Mouse (Mus musculus): ENCODE measurements around the gene Foxr1.
"Not testable (repeated sequence)": the region's sequence is repeated elsewhere in the genome, so short reads cannot be mapped to it uniquely, and the experiment has no call there.

Foxr1 gene

GRCm38 (mm10) chr9:44417892-44418363 is 23.0 kb downstream of the Foxr1 start:
- ATAC-seq (ENCODE audit: insufficient number of reproducible peaks, low FRiP score, low TSS enrichment): peak; percentile 86

- peak; percentile 49; the same call in 1 of the 2 replicates for ATAC-seq (ENCODE audit: insufficient number of reproducible peaks, low FRiP score, low TSS enrichment)
Measured at GRCm38 (mm10) chr9:44417156-44417891, 23.6 kb downstream of the Foxr1 start.

- ATAC-seq (ENCODE audit: insufficient number of reproducible peaks, low FRiP score, low TSS enrichment): no peak
Measured at GRCm38 (mm10) chr9:44412781-44413180, 28.2 kb downstream of the Foxr1 start.

GRCm38 (mm10) chr9:44412306-44412705 is 28.6 kb downstream of the Foxr1 start:
- no peak for ATAC-seq (ENCODE audit: insufficient number of reproducible peaks, low FRiP score, low TSS enrichment)

GRCm38 (mm10) chr9:44411601-44412130 is 29.3 kb downstream of the Foxr1 start:
- no peak for ATAC-seq (ENCODE audit: insufficient number of reproducible peaks, low FRiP score, low TSS enrichment)

- no peak for ATAC-seq (ENCODE audit: insufficient number of reproducible peaks, low FRiP score, low TSS enrichment)
Measured at GRCm38 (mm10) chr9:44410647-44411336, 30.1 kb downstream of the Foxr1 start.

- not testable (repeated sequence) for ATAC-seq (ENCODE audit: insufficient number of reproducible peaks, low FRiP score, low TSS enrichment)
Measured at GRCm38 (mm10) chr9:44408693-44409092, 32.2 kb downstream of the Foxr1 start.

GRCm38 (mm10) chr9:44407752-44408097 is 33.2 kb downstream of the Foxr1 start:
- ATAC-seq (ENCODE audit: insufficient number of reproducible peaks, low FRiP score, low TSS enrichment): no peak

GRCm38 (mm10) chr9:44406906-44407751 is 33.8 kb downstream of the Foxr1 start, which contains the start of the genes Rps25 and Trappc4:
Gene Rps25 (plus strand): TSS chr9:44407139.
Gene Trappc4 (minus strand): TSS chr9:44407600.
- peak; percentile 95 for ATAC-seq (ENCODE audit: insufficient number of reproducible peaks, low FRiP score, low TSS enrichment)

GRCm38 (mm10) chr9:44405011-44405410 is 35.9 kb downstream of the Foxr1 start:
- no peak for ATAC-seq (ENCODE audit: insufficient number of reproducible peaks, low FRiP score, low TSS enrichment)

GRCm38 (mm10) chr9:44401081-44401480 is 39.9 kb downstream of the Foxr1 start:
- ATAC-seq (ENCODE audit: insufficient number of reproducible peaks, low FRiP score, low TSS enrichment): no peak

GRCm38 (mm10) chr9:44399795-44400114 is 41.2 kb downstream of the Foxr1 start:
- no peak for ATAC-seq (ENCODE audit: insufficient number of reproducible peaks, low FRiP score, low TSS enrichment)

- ATAC-seq (ENCODE audit: insufficient number of reproducible peaks, low FRiP score, low TSS enrichment): no peak
Measured at GRCm38 (mm10) chr9:44399114-44399794, 41.7 kb downstream of the Foxr1 start.

GRCm38 (mm10) chr9:44398551-44398950 is 42.4 kb downstream of the Foxr1 start:
- no peak for ATAC-seq (ENCODE audit: insufficient number of reproducible peaks, low FRiP score, low TSS enrichment)

- no peak for ATAC-seq (ENCODE audit: insufficient number of reproducible peaks, low FRiP score, low TSS enrichment)
Measured at GRCm38 (mm10) chr9:44398087-44398486, 42.8 kb downstream of the Foxr1 start.

GRCm38 (mm10) chr9:44396684-44397411 is 44.1 kb downstream of the Foxr1 start, which contains the start of gene Slc37a4:
Gene Slc37a4 (plus strand): TSS chr9:44396852.
- ATAC-seq (ENCODE audit: insufficient number of reproducible peaks, low FRiP score, low TSS enrichment): peak; percentile 98

- no peak; the same call in 1 of the 2 replicates for ATAC-seq (ENCODE audit: insufficient number of reproducible peaks, low FRiP score, low TSS enrichment)
Measured at GRCm38 (mm10) chr9:44391466-44391865, 49.5 kb downstream of the Foxr1 start.

- no peak for ATAC-seq (ENCODE audit: insufficient number of reproducible peaks, low FRiP score, low TSS enrichment)
Measured at GRCm38 (mm10) chr9:44389273-44389672, 51.7 kb downstream of the Foxr1 start.

- ATAC-seq (ENCODE audit: insufficient number of reproducible peaks, low FRiP score, low TSS enrichment): no peak
Measured at GRCm38 (mm10) chr9:44387221-44387620, 53.7 kb downstream of the Foxr1 start.
